In genomic region chr7:109881561-109882099, GRCm38 (mm10) we compare ENCODE assay signal across 21 mouse cellular contexts. TPM values are rescaled to one million over a fixed set of nuclear protein-coding genes. Genes with fewer than 3 reads are reported as not detected.
"Had no signal": no experiment of that assay in that cellular context is flagged by ENCODE, and none has a peak within 500 bp of the region (broad histone marks: within the 10 kb centered on the region; RNA-seq: fewer than 3 reads in every experiment).

No protein-coding gene starts in this region.

- ATAC-seq: midbrain, embryonic 16.5 days had no signal

- H3K4me3 ChIP-seq: midbrain, embryonic 10.5 days; midbrain, embryonic 12.5 days; myocyte; neural tube, embryonic 13.5 days; neural tube, embryonic 15.5 days had no signal

- DNase-seq: lung, adult 18-20 months; lung, embryonic 14.5 days; lung, postnatal 10 days; lung, postnatal 4 days; midbrain, embryonic 14.5 days; retina, postnatal 1 day; right cerebral cortex, adult 18-20 months; right cerebral cortex, postnatal 25 days; right cerebral cortex, postnatal 4 days; spleen, adult 18-20 months; thymus, adult 2 months; thymus, postnatal 25 days; thymus, postnatal 4 days had no signal

- H3K9me3 ChIP-seq: neural tube, embryonic 15.5 days had no signal

- H3K9ac ChIP-seq: lung, embryonic 14.5 days; midbrain, embryonic 12.5 days; neural tube, embryonic 13.5 days; neural tube, embryonic 15.5 days had no signal

- H3K27ac ChIP-seq: midbrain, embryonic 10.5 days; midbrain, embryonic 12.5 days; neural tube, embryonic 13.5 days; neural tube, embryonic 15.5 days had no signal

- H3K4me2 ChIP-seq: lung, embryonic 14.5 days; midbrain, embryonic 12.5 days; neural tube, embryonic 13.5 days; neural tube, embryonic 15.5 days had no signal

- H3K4me1 ChIP-seq: midbrain, embryonic 10.5 days; midbrain, embryonic 12.5 days; neural tube, embryonic 13.5 days; neural tube, embryonic 15.5 days had no signal

- H3K27me3 ChIP-seq: midbrain, embryonic 12.5 days; neural tube, embryonic 13.5 days; neural tube, embryonic 15.5 days had no signal

RNA-seq across cellular contexts. Expression of gene Scube2, which starts 16.2 kb away (rescaled TPM):
- total RNA-seq: megakaryocyte, adult 5-6 weeks; megakaryocyte-erythroid progenitor cell, adult 5-6 weeks had no signal
- polyA plus RNA-seq: myocyte had no signal
